7 mouse cellular contexts compared by ENCODE assay signal in the genomic region with DNA sequence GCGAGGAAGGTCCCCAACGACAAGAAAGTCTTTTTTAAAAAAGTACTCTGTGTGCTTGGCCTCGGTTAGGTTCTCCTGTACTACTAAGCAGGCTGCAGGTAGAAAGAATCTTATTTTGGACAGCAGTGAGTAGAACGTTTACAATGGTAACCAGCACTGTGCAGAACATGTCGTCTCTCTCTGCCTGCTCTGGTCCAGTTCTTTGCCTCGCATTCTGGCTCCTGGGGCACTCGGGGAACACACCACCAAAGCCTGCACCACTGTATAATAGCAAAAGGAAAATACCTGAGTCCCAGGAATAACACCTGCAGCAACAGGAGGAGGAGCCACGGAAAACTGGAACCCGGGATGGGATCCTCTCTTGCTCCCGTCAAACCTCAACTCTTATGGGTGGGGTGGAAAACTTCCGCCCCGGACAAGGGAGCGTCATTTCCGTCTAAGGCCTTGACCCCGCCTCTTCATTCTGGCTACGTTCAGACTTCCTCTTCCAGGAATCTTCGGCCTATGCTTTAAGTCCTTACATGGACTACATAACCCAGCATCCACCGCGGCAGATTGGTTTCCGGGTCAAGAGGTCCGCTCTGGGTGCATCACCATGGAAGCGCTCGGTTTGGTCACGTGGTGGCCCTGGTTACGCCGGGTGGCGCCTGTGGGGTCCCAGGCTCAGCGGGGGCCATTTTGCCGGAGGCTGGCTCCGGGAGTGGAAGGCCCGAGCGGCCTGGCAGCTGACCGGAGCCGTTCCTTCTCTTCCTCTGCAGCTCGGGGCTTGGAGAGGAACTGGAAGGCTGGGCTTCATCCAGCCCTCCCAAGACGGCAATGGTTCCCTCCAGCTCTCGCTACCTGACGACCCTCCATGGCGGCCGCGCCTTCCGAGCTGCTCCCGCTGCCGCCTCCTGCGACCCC. TPM values are rescaled to one million over a fixed set of nuclear protein-coding genes. Genes with fewer than 3 reads are reported as not detected.
DNase-seq lines count a peak whose midpoint lies in the region; ATAC-seq and TF ChIP-seq lines count a peak whose summit lies in the region.

A gene (minus strand): TSS at position 411 of the 903 bp plus-strand sequence.
A gene (plus strand): TSS at position 681 of the 903 bp plus-strand sequence.

- H3K4me1 ChIP-seq in embryonic facial prominence, embryonic 10.5 days: peaks cover 36% of the 10 kb centered on the region
- no peaks in the 10 kb centered on the region for H3K4me1 ChIP-seq in intestine, postnatal 0 days (replicated peaks; ENCODE audit: control insufficient read depth, insufficient read depth, low read length)
- H3K4me1 ChIP-seq in midbrain, embryonic 12.5 days: peaks cover 34% of the 10 kb centered on the region
- peaks cover 2% of the 10 kb centered on the region for H3K4me1 ChIP-seq in small intestine, adult 2 months (ENCODE audit: control insufficient read depth, insufficient read depth, insufficient read length, low read length)

- DNase-seq in adrenal gland, postnatal 10 days: peak; percentile 99
- peak; percentile 99 for DNase-seq in embryonic facial prominence, embryonic 10.5 days (ENCODE audit: low spot score)
- DNase-seq in gonadal fat pad, adult 2 months (ENCODE audit: low read depth): peak; percentile 93
- peak; percentile 99 for DNase-seq in left cerebral cortex, postnatal 4 days

- intact Hi-C loops in left cerebral cortex, postnatal 4 days (cut with DNase I): no loop called here

- H3K4me2 ChIP-seq in intestine, postnatal 0 days (replicated peaks; ENCODE audit: low read depth): peak within 1 kb of the TSS; percentile 71
- peak within 1 kb of the TSS; percentile 98 for H3K4me2 ChIP-seq in midbrain, embryonic 12.5 days (replicated peaks)

- no peaks in the 10 kb centered on the region for H3K9me3 ChIP-seq in embryonic facial prominence, embryonic 10.5 days
- no peaks in the 10 kb centered on the region for H3K9me3 ChIP-seq in intestine, postnatal 0 days (ENCODE audit: control insufficient read depth)
- no peaks in the 10 kb centered on the region for H3K9me3 ChIP-seq in midbrain, embryonic 12.5 days

- H3K9ac ChIP-seq in intestine, postnatal 0 days (ENCODE audit: low read depth, low read length): peak within 1 kb of the TSS; percentile 91
- H3K9ac ChIP-seq in midbrain, embryonic 12.5 days (replicated peaks): peak within 1 kb of the TSS; percentile 92

- H3K27ac ChIP-seq in embryonic facial prominence, embryonic 10.5 days (replicated peaks): peak within 1 kb of the TSS; percentile 92
- peak within 1 kb of the TSS; percentile 85 for H3K27ac ChIP-seq in intestine, postnatal 0 days (ENCODE audit: low read depth, low read length)
- H3K27ac ChIP-seq in midbrain, embryonic 12.5 days (replicated peaks): peak within 1 kb of the TSS; percentile 92
- H3K27ac ChIP-seq in small intestine, adult 2 months (ENCODE audit: insufficient read depth, low read depth, low read length): peak within 1 kb of the TSS; percentile 57

- H3K4me3 ChIP-seq in embryonic facial prominence, embryonic 10.5 days: peak within 1 kb of the TSS; percentile 93
- H3K4me3 ChIP-seq in intestine, postnatal 0 days (ENCODE audit: low read depth, low read length): peak within 1 kb of the TSS; percentile 79
- peak within 1 kb of the TSS; percentile 67 for H3K4me3 ChIP-seq in midbrain, embryonic 12.5 days
- peak within 1 kb of the TSS; percentile 91 for H3K4me3 ChIP-seq in small intestine, adult 2 months (ENCODE audit: low read depth, low read length)

- TF ChIP-seq POLR2A in small intestine, adult 2 months (IDR thresholded peaks at IDR 0.05; ENCODE audit: low read depth, low read length): peak; percentile 51

- no peaks in the 10 kb centered on the region for H3K27me3 ChIP-seq in embryonic facial prominence, embryonic 10.5 days (replicated peaks; ENCODE audit: low read depth, poor library complexity, severe bottlenecking)
- no peaks in the 10 kb centered on the region for H3K27me3 ChIP-seq in intestine, postnatal 0 days (replicated peaks; ENCODE audit: control insufficient read depth, insufficient read depth, low read length)
- no peaks in the 10 kb centered on the region for H3K27me3 ChIP-seq in midbrain, embryonic 12.5 days
- no peaks in the 10 kb centered on the region for H3K27me3 ChIP-seq in small intestine, adult 2 months (ENCODE audit: control insufficient read depth, insufficient read depth, low read length)

- WGBS in embryonic facial prominence, embryonic 10.5 days: 0% methylated on average over 45 of the region's 45 CpGs
- under 1% methylated on average over 44 of the region's 45 CpGs for WGBS in intestine, postnatal 0 days
- 1% methylated on average over 45 of the region's 45 CpGs for whole genome bisulfite sequencing in midbrain, embryonic 12.5 days
- under 1% methylated on average over 45 of the region's 45 CpGs for WGBS in small intestine, adult 2 months

- H3K36me3 ChIP-seq in embryonic facial prominence, embryonic 10.5 days (replicated peaks): peaks cover 6% of the 10 kb centered on the region
- H3K36me3 ChIP-seq in intestine, postnatal 0 days (ENCODE audit: control insufficient read depth, insufficient read depth): no peaks in the 10 kb centered on the region
- H3K36me3 ChIP-seq in midbrain, embryonic 12.5 days: no peaks in the 10 kb centered on the region
- no peaks in the 10 kb centered on the region for H3K36me3 ChIP-seq in small intestine, adult 2 months (ENCODE audit: control insufficient read depth, insufficient read depth, low read length)

- peak; percentile 99 for ATAC-seq in intestine, postnatal 0 days
- ATAC-seq in midbrain, embryonic 12.5 days (ENCODE audit: low FRiP score, low read depth): peak; percentile 99

- no peak for TF ChIP-seq CTCF in intestine, postnatal 0 days (IDR thresholded peaks at IDR 0.05; ENCODE audit: low read depth)
- no peak for TF ChIP-seq CTCF in small intestine, adult 2 months (IDR thresholded peaks at IDR 0.05; ENCODE audit: extremely low read depth, insufficient read length, insufficient replicate concordance, low read depth, low read length)

RNA-seq across cellular contexts. Expression of the first gene that starts in this region (rescaled TPM):
- total RNA-seq in adrenal gland, postnatal 10 days (2021): 10 to 100 TPM; 11.2 to 13.3 TPM
- polyA plus RNA-seq in embryonic facial prominence, embryonic 10.5 days (2016; fragmentation: Nextera tagmentation; extraction: Ambion mirVana): 9.0 and 10.2 TPM in 2 replicates
- polyA plus RNA-seq in gonadal fat pad, adult 2 months (2012; rRNA removed): 3.1 and 3.9 TPM in 2 replicates
- polyA plus RNA-seq in intestine, postnatal 0 days (2015; fragmentation: Nextera tagmentation; extraction: Ambion mirVana): 7.6 and 8.0 TPM in 2 replicates
- 10 to 100 TPM; 32.3 to 32.5 TPM for total RNA-seq in left cerebral cortex, postnatal 4 days (2021)
- 19.5 and 20.4 TPM in 2 replicates for polyA plus RNA-seq in midbrain, embryonic 12.5 days (2016; fragmentation: Nextera tagmentation; extraction: Ambion mirVana)
- polyA plus RNA-seq in small intestine, adult 2 months (2012; rRNA removed): 0.27 and 0.62 TPM in 2 replicates

RNA-seq across cellular contexts. Expression of the second gene that starts in this region (rescaled TPM):
- total RNA-seq in adrenal gland, postnatal 10 days (2021): 10 to 100 TPM; 23.0 to 28.4 TPM
- 29.4 and 31.5 TPM in 2 replicates for polyA plus RNA-seq in embryonic facial prominence, embryonic 10.5 days (2016; fragmentation: Nextera tagmentation; extraction: Ambion mirVana)
- 6.5 and 7.6 TPM in 2 replicates for polyA plus RNA-seq in gonadal fat pad, adult 2 months (2012; rRNA removed)
- polyA plus RNA-seq in intestine, postnatal 0 days (2015; fragmentation: Nextera tagmentation; extraction: Ambion mirVana): 12.4 and 14.3 TPM in 2 replicates
- 10 to 100 TPM; 32.1 to 32.4 TPM for total RNA-seq in left cerebral cortex, postnatal 4 days (2021)
- 27.5 and 33.4 TPM in 2 replicates for polyA plus RNA-seq in midbrain, embryonic 12.5 days (2016; fragmentation: Nextera tagmentation; extraction: Ambion mirVana)
- 0.79 and 1.1 TPM in 2 replicates for polyA plus RNA-seq in small intestine, adult 2 months (2012; rRNA removed)

Comparison
In these comparisons a context has a peak if more than half of its experiments do, and no peak if none do; other contexts are left out.
1. Peak in every context shown above with its lines: DNase-seq, ATAC-seq, H3K4me3 ChIP-seq and H3K27ac ChIP-seq.